Mouse (Mus musculus) ES-Bruce4 (cell line): ENCODE measurements at regions not wholly inside any gene's neighbourhood (a gene's known extent, or its start where the extent isn't known, plus 50 kb on each side); places are given as distances from the start of the nearest gene placed in this dataset.

Experiments used
- H3K27ac ChIP-seq: 2 replicates; pipeline ENCODE4 v1.5.1; 2012; ENCODE audit warnings: low read length, inconsistent platforms; ENCODE audit not compliant: insufficient read depth
- H3K27me3 ChIP-seq: 2 replicates; pipeline ENCODE4 v1.6.1; 2012; ENCODE audit warnings: mild to moderate bottlenecking, low read length, inconsistent platforms; ENCODE audit not compliant: control insufficient read depth, poor library complexity, insufficient read depth, severe bottlenecking
- H3K36me3 ChIP-seq: 2 replicates; pipeline ENCODE4 v1.6.1; 2012; ENCODE audit warnings: inconsistent platforms, mild to moderate bottlenecking, low read length, moderate library complexity; ENCODE audit not compliant: control insufficient read depth, poor library complexity, insufficient read depth, severe bottlenecking
- H3K4me1 ChIP-seq: one replicate; pipeline ENCODE4 v1.8.1; 2011; ENCODE audit warnings: low read length; ENCODE audit not compliant: control insufficient read depth, insufficient read depth
- H3K4me3 ChIP-seq: 2 replicates; pipeline ENCODE4 v1.5.1; 2011; ENCODE audit warnings: low read depth, mild to moderate bottlenecking, low read length
- H3K9ac ChIP-seq: 2 replicates; pipeline ENCODE4 v1.6.1; 2012; ENCODE audit warnings: low read depth, mild to moderate bottlenecking, inconsistent platforms; ENCODE audit not compliant: poor library complexity, severe bottlenecking
- H3K9me3 ChIP-seq: replicated peaks from 2 replicates; pipeline ENCODE4 v1.6.1; 2012; ENCODE audit warnings: mild to moderate bottlenecking, low read length, inconsistent platforms; ENCODE audit not compliant: control insufficient read depth, poor library complexity, insufficient read depth, severe bottlenecking
- CTCF ChIP-seq: IDR thresholded peaks from one replicate; pipeline ENCODE4 v1.8.1; 2011; ENCODE audit warnings: low read depth, low read length
- EP300 ChIP-seq: IDR thresholded peaks from 2 replicates; pipeline ENCODE4 v1.6.1; 2011; ENCODE audit warnings: low read depth, low read length; ENCODE audit not compliant: insufficient read depth
- POLR2A ChIP-seq: IDR thresholded peaks from one replicate; pipeline ENCODE4 v1.8.1; 2011; ENCODE audit warnings: low read length; ENCODE audit not compliant: insufficient read depth

DNA sequence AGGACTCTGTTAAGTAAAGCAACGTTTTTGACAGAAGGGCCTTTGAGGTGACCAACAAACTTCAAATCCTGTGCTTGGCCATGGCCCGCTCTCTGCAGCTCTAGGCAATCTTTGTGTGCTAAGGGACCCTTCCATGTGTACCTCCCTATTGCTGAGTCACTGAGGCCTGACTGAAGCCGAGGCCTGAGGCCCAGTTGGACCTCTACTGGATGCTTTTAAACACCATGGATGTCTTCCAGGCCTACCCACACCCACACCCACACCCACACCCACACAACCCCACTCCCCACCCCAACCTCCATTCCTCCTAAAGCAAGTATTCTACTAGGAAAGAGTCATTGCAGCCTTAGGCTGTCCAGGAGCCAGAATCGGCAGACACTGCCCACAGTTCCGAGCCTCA, 518.3 kb upstream of the Adam5 start:
- no peak for TF ChIP-seq EP300
- TF ChIP-seq CTCF, result no peak
- no peak for TF ChIP-seq POLR2A
- no peaks in the 10 kb centered on the region for H3K4me1 ChIP-seq
- no peak overlapping the region for H3K9ac ChIP-seq
- H3K27me3 ChIP-seq, result no peaks in the 10 kb centered on the region
- peaks cover 16% of the 10 kb centered on the region for H3K9me3 ChIP-seq
- no peaks in the 10 kb centered on the region for H3K36me3 ChIP-seq
- no peak overlapping the region for H3K27ac ChIP-seq
- no peak overlapping the region for H3K4me3 ChIP-seq

GRCm38 (mm10) chr8:25341225-25341624, 517.1 kb upstream of the Adam5 start:
- no peak for TF ChIP-seq POLR2A
- TF ChIP-seq CTCF, result no peak
- TF ChIP-seq EP300, result no peak
- Histone ChIP-seq H3K4me3 (no peak overlapping the region), H3K27me3 (no peaks in the 10 kb centered on the region), H3K4me1 (no peaks in the 10 kb centered on the region), H3K9ac (no peak overlapping the region), H3K36me3 (no peaks in the 10 kb centered on the region), H3K9me3 (peaks cover 27% of the 10 kb centered on the region), H3K27ac (no peak overlapping the region)

GRCm38 (mm10) chr8:25340729-25341128, 516.6 kb upstream of the Adam5 start:
- Histone ChIP-seq H3K4me3 (no peak overlapping the region), H3K27me3 (no peaks in the 10 kb centered on the region), H3K36me3 (no peaks in the 10 kb centered on the region), H3K27ac (no peak overlapping the region), H3K4me1 (no peaks in the 10 kb centered on the region), H3K9me3 (peaks cover 32% of the 10 kb centered on the region), H3K9ac (no peak overlapping the region)
- TF ChIP-seq CTCF (no peak), POLR2A (no peak), EP300 (no peak)

- Histone ChIP-seq H3K36me3 (no peaks in the 10 kb centered on the region), H3K27ac (no peak overlapping the region), H3K27me3 (no peaks in the 10 kb centered on the region), H3K4me3 (no peak overlapping the region), H3K9me3 (peaks cover 18% of the 10 kb centered on the region), H3K9ac (no peak overlapping the region), H3K4me1 (no peaks in the 10 kb centered on the region)
- TF ChIP-seq POLR2A, result no peak
- TF ChIP-seq EP300, result no peak
- TF ChIP-seq CTCF, result no peak
Observed at GRCm38 (mm10) chr8:25332120-25332607, 508.0 kb upstream of the Adam5 start.

DNA sequence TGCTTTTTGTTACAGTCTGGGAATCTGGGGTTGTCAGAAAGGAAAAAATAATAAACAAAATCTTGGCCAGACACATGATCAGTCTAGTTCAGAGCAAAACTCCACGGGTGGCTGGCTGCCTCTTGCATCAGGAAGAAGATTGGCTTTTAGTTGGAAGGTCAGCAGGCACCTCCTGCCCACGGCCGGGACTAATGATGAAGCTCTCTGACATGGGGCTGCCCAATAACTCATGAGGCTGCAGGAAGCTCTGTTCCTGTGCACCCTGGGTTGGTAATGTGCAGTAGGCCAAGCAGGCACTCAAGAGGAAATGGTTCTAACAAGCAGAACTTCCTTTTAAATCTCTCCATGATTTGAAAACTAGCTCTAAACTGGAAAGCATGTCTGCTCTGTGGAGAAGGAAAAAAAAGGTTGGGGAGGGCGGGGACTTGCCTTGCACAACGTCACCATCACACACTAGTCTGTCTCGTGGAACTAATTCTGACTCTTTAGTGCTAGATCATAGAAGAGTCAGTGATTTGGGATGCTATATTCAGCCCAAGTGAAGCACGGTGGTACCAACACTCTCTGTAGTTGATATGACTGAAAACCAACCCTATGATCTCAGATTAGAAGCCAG, 507.1 kb upstream of the Adam5 start:
- no peaks in the 10 kb centered on the region for H3K36me3 ChIP-seq
- H3K4me3 ChIP-seq, result no peak overlapping the region
- H3K9me3 ChIP-seq, result peaks cover 11% of the 10 kb centered on the region
- no peak overlapping the region for H3K27ac ChIP-seq
- H3K27me3 ChIP-seq, result no peaks in the 10 kb centered on the region
- no peak overlapping the region for H3K9ac ChIP-seq
- TF ChIP-seq EP300 (no peak), CTCF (no peak), POLR2A (no peak)
- H3K4me1 ChIP-seq, result no peaks in the 10 kb centered on the region

- Histone ChIP-seq H3K9ac (no peak overlapping the region), H3K9me3 (no peaks in the 10 kb centered on the region), H3K4me1 (no peaks in the 10 kb centered on the region), H3K4me3 (no peak overlapping the region), H3K27ac (no peak overlapping the region), H3K36me3 (no peaks in the 10 kb centered on the region), H3K27me3 (no peaks in the 10 kb centered on the region)
- TF ChIP-seq CTCF (no peak), EP300 (no peak), POLR2A (no peak)
Observed at GRCm38 (mm10) chr8:25329791-25330190, 505.6 kb upstream of the Adam5 start.
